In the genomic region with DNA sequence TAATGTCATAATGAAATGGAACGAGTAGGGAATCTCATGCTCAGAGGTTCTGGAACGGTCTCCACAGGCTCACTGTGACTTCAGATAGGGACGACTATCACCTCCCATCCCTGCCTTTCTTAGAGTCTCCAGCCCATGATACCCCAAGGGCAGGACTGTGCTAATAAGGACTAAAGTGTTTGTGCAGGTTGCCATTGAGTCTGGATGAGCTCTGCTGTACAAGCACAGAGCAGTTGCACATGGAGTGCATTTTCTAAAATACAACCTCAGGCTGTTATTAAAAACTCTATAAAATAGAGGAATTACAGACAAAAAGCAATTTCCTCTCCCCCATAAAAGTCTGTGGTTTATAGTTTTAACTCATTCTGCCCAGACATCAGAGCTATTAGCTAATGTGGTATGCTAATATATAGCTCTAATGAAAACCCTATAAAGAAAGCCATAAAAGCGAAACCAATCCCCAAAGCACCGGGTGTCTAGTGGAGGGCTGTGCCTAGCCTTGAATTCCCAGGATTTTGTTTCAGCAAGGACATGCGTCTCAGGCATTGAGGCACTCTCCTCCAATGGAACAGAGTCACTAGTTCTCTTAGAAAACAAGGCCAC, we compare ENCODE assay signal across 29 mouse cellular contexts.
DNase-seq lines count a peak whose midpoint lies in the region; ATAC-seq and TF ChIP-seq lines count a peak whose summit lies in the region.
"Had no signal": no experiment of that assay in that cellular context is flagged by ENCODE, and none has a peak within 500 bp of the region (broad histone marks: within the 10 kb centered on the region; RNA-seq: fewer than 3 reads in every experiment).

No protein-coding gene starts in this region.

- H3K27ac ChIP-seq in kidney, postnatal 0 days: no peak overlapping the region
- H3K27ac ChIP-seq in limb, embryonic 10.5 days: peak overlapping the region; percentile 80
- H3K27ac ChIP-seq in limb, embryonic 14.5 days (replicated peaks; ENCODE audit: low read depth, low read length): peak overlapping the region; percentile 27; the same call in 1 of the 2 replicates
- H3K27ac ChIP-seq: embryonic facial prominence, embryonic 10.5 days; embryonic facial prominence, embryonic 15.5 days; forebrain, embryonic 12.5 days; heart, embryonic 10.5 days; lung, embryonic 15.5 days; midbrain, embryonic 12.5 days; stomach, postnatal 0 days had no signal

- DNase-seq in kidney, postnatal 0 days (ENCODE audit: low spot score): peak; percentile 19
- DNase-seq in kidney, adult 11 months: no peak
- no peak for DNase-seq in limb, embryonic 10.5 days (ENCODE audit: low spot score)
- peak; percentile 79 for DNase-seq in limb, embryonic 14.5 days (ENCODE audit: low spot score)
- no peak for DNase-seq in lung, postnatal 4 days
- DNase-seq in cerebellum, adult 9-11 months: no peak
- DNase-seq: adrenal gland, postnatal 25 days; B cell, adult 2 months; cerebellum, adult 18-20 months; cerebellum, postnatal 14 days; forebrain, postnatal 0 days; gastrocnemius, postnatal 14 days; heart, postnatal 36 days; kidney, postnatal 25 days; lung, postnatal 36 days; right cerebral cortex, adult 18-20 months; spleen, adult 18-20 months; thymus, adult 18-20 months; thymus, postnatal 36 days had no signal

- no peak overlapping the region for H3K4me2 ChIP-seq in kidney, postnatal 0 days (ENCODE audit: low read length)
- no peak overlapping the region for H3K4me2 ChIP-seq in limb, embryonic 14.5 days (replicated peaks; ENCODE audit: low read depth, low read length, severe bottlenecking)
- H3K4me2 ChIP-seq: embryonic facial prominence, embryonic 15.5 days; forebrain, embryonic 12.5 days; liver, embryonic 11.5 days; lung, embryonic 15.5 days; midbrain, embryonic 12.5 days had no signal

- no peak for TF ChIP-seq POLR2A in limb, embryonic 14.5 days (IDR thresholded peaks at IDR 0.05; ENCODE audit: borderline replicate concordance, extremely low read depth, insufficient read depth, insufficient read length)

- H3K4me3 ChIP-seq in kidney, postnatal 0 days (replicated peaks; ENCODE audit: low read depth, low read length): no peak overlapping the region
- H3K4me3 ChIP-seq in limb, embryonic 10.5 days: no peak overlapping the region
- H3K4me3 ChIP-seq in limb, embryonic 14.5 days (replicated peaks; ENCODE audit: low read length): no peak overlapping the region
- H3K4me3 ChIP-seq: embryonic facial prominence, embryonic 10.5 days; embryonic facial prominence, embryonic 15.5 days; forebrain, embryonic 12.5 days; heart, embryonic 10.5 days; lung, embryonic 15.5 days; megakaryocyte, embryonic 14.5 days; midbrain, embryonic 12.5 days had no signal

- ATAC-seq in kidney, postnatal 0 days (replicated peaks; ENCODE audit: low FRiP score, low read depth): no peak
- ATAC-seq in limb, embryonic 14.5 days (ENCODE audit: low FRiP score, low read depth): peak; percentile 71
- ATAC-seq: forebrain, postnatal 0 days; intestine, postnatal 0 days had no signal

- no peaks in the 10 kb centered on the region for H3K27me3 ChIP-seq in kidney, postnatal 0 days (ENCODE audit: insufficient read depth, low read length)
- peaks cover 20% of the 10 kb centered on the region for H3K27me3 ChIP-seq in limb, embryonic 10.5 days (ENCODE audit: low read depth, poor library complexity, severe bottlenecking)
- peaks cover 31% of the 10 kb centered on the region for H3K27me3 ChIP-seq in limb, embryonic 14.5 days (ENCODE audit: control insufficient read depth, insufficient read depth, low read length)
- H3K27me3 ChIP-seq: embryonic facial prominence, embryonic 15.5 days; lung, embryonic 15.5 days; midbrain, embryonic 12.5 days had no signal

- no peaks in the 10 kb centered on the region for H3K4me1 ChIP-seq in kidney, postnatal 0 days (replicated peaks; ENCODE audit: insufficient read depth, low read length)
- H3K4me1 ChIP-seq in limb, embryonic 10.5 days: peaks cover 68% of the 10 kb centered on the region
- peaks cover 41% of the 10 kb centered on the region for H3K4me1 ChIP-seq in limb, embryonic 14.5 days (ENCODE audit: control insufficient read depth, insufficient read depth, low read length)
- H3K4me1 ChIP-seq: lung, embryonic 15.5 days had no signal

- no peak for TF ChIP-seq CTCF in kidney, postnatal 0 days (IDR thresholded peaks at IDR 0.05; ENCODE audit: low read depth)

- no peaks in the 10 kb centered on the region for H3K36me3 ChIP-seq in kidney, postnatal 0 days (ENCODE audit: insufficient read depth, low read length)
- H3K36me3 ChIP-seq in limb, embryonic 10.5 days: no peaks in the 10 kb centered on the region
- no peaks in the 10 kb centered on the region for H3K36me3 ChIP-seq in limb, embryonic 14.5 days (ENCODE audit: control insufficient read depth, insufficient read depth, low read length)
- H3K36me3 ChIP-seq: embryonic facial prominence, embryonic 10.5 days; embryonic facial prominence, embryonic 15.5 days; forebrain, embryonic 12.5 days; heart, embryonic 10.5 days; lung, embryonic 15.5 days; midbrain, embryonic 12.5 days had no signal

- no peak overlapping the region for H3K9ac ChIP-seq in kidney, postnatal 0 days (ENCODE audit: low read depth, low read length)
- no peak overlapping the region for H3K9ac ChIP-seq in limb, embryonic 14.5 days (ENCODE audit: low read depth, low read length, severe bottlenecking)
- H3K9ac ChIP-seq: embryonic facial prominence, embryonic 15.5 days; forebrain, embryonic 12.5 days; forebrain, postnatal 0 days; lung, embryonic 15.5 days; midbrain, embryonic 12.5 days had no signal

- WGBS in kidney, postnatal 0 days: 43% methylated on average over 6 of the region's 6 CpGs
- WGBS in limb, embryonic 10.5 days: 61% methylated on average over 6 of the region's 6 CpGs
- WGBS in limb, embryonic 14.5 days: 17% methylated on average over 6 of the region's 6 CpGs

- H3K9me3 ChIP-seq in kidney, postnatal 0 days (replicated peaks; ENCODE audit: low read length): no peaks in the 10 kb centered on the region
- no peaks in the 10 kb centered on the region for H3K9me3 ChIP-seq in limb, embryonic 10.5 days (replicated peaks)
- no peaks in the 10 kb centered on the region for H3K9me3 ChIP-seq in limb, embryonic 14.5 days (ENCODE audit: control insufficient read depth, low read length)
- H3K9me3 ChIP-seq: embryonic facial prominence, embryonic 10.5 days; embryonic facial prominence, embryonic 15.5 days; forebrain, embryonic 12.5 days; heart, embryonic 10.5 days; lung, embryonic 15.5 days; megakaryocyte, embryonic 14.5 days; midbrain, embryonic 12.5 days had no signal

Comparison
In these comparisons a context has a peak if more than half of its experiments do, and no peak if none do; other contexts are left out.
1. DNase-seq: peak in kidney, postnatal 0 days (single experiment) and limb, embryonic 14.5 days (single experiment); none in kidney, adult 11 months (single experiment), limb, embryonic 10.5 days (single experiment), lung, postnatal 4 days (0 of 2) and cerebellum, adult 9-11 months (single experiment).